Mouse (Mus musculus) limb, embryonic 13.5 days (tissue): ENCODE measurements around the gene Kif13a. TPM values are rescaled to one million over a fixed set of nuclear protein-coding genes. Genes with fewer than 3 reads are reported as not detected.

Experiments
- ATAC-seq: fragments of 200-750 bp; cut with Nextera tagmentation; 2 replicates; pipeline ENCODE4 v1.8.0; 2017; ENCODE audit warnings: low read depth, moderate number of reproducible peaks, moderate TSS enrichment; ENCODE audit not compliant: low FRiP score
- H3K27ac ChIP-seq: fragments of 300-500 bp; sonication (generic); 2 replicates; pipeline ENCODE4 v1.5.1; 2015; ENCODE audit warnings: inconsistent platforms, mild to moderate bottlenecking, moderate library complexity
- H3K27me3 ChIP-seq: fragments of 300-500 bp; sonication (generic); 2 replicates; pipeline ENCODE4 v1.6.1; 2015; ENCODE audit warnings: mild to moderate bottlenecking, inconsistent platforms
- H3K36me3 ChIP-seq: fragments of 300-500 bp; sonication (generic); 2 replicates; pipeline ENCODE4 v1.6.1; 2015; ENCODE audit warnings: inconsistent platforms, mild to moderate bottlenecking, moderate library complexity
- H3K4me1 ChIP-seq: fragments of 300-500 bp; sonication (generic); 2 replicates; pipeline ENCODE4 v1.6.1; 2015; ENCODE audit warnings: inconsistent platforms
- H3K4me2 ChIP-seq: fragments of 300-500 bp; sonication (generic); replicated peaks from 2 replicates; pipeline ENCODE4 v1.6.1; 2015; ENCODE audit warnings: inconsistent platforms, mild to moderate bottlenecking, moderate library complexity
- H3K4me3 ChIP-seq: fragments of 300-500 bp; sonication (generic); 2 replicates; pipeline ENCODE4 v1.5.1; 2015; ENCODE audit warnings: moderate library complexity, mild to moderate bottlenecking, inconsistent platforms
- H3K9ac ChIP-seq: fragments of 300-500 bp; sonication (generic); 2 replicates; pipeline ENCODE4 v1.6.1; 2015; ENCODE audit warnings: mild to moderate bottlenecking, inconsistent platforms
- H3K9me3 ChIP-seq: fragments of 300-500 bp; sonication (generic); 2 replicates; pipeline ENCODE4 v1.6.1; 2016; ENCODE audit warnings: inconsistent platforms
- WGBS: fragments of 180-500 bp; shearing (Covaris S2); methylation state at CpG from one replicate; pipeline ENCODE4 v1.1.7; 2015; 5-methylcytosine and 5-hydroxymethylcytosine counted together
- polyA plus RNA-seq: library from polyadenylated mRNA; unstranded; fragments of >200 nt; fragmentation: Nextera tagmentation; extraction: Ambion mirVana; gene quantifications from 2 replicates; pipeline ENCODE4 v1.2.1, GENCODE M21; 2015

The Kif13a gene
- polyA plus RNA-seq, result 17.4 and 20.3 TPM in 2 replicates

- WGBS, result under 1% methylated on average over 81 of the region's 96 CpGs
- H3K9ac ChIP-seq, result peak within 1 kb of the TSS; percentile 88
- no peaks in the 10 kb centered on the region for H3K9me3 ChIP-seq
- H3K4me2 ChIP-seq, result peak within 1 kb of the TSS; percentile 84
- peak within 1 kb of the TSS; percentile 97 for H3K27ac ChIP-seq
- peak within 1 kb of the TSS; percentile 73 for H3K4me3 ChIP-seq
- H3K27me3 ChIP-seq, result peaks cover 30% of the 10 kb centered on the region
- H3K36me3 ChIP-seq, result peaks cover 8% of the 10 kb centered on the region
- peaks cover 32% of the 10 kb centered on the region for H3K4me1 ChIP-seq
- ATAC-seq, result peak; percentile 77
Measured at GRCm38 (mm10) chr13:46929719-46930658, at the start of gene Kif13a. Gene Kif13a (minus strand): TSS chr13:46929867.

DNA sequence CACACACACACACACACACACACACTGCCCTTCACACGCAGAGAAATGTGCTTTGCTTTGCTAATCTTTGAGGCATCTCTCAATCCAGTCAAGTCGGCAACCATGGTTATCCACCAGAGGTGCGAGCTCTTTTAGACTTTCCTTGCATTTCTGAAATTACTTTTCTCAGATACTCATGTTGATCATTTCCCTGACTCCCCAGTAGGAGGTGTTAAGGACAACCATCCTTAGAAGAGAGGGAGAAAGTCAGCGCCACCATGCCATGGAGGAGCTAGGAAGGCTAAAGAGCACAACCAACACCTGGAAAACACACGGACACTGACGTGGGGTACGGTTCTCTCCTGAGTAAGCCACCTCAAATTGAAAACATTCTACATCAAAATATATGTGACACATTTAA lies 46.9 kb upstream of the Kif13a start:
- no peaks in the 10 kb centered on the region for H3K9me3 ChIP-seq
- H3K9ac ChIP-seq, result no peak overlapping the region
- no peaks in the 10 kb centered on the region for H3K36me3 ChIP-seq
- no peak for ATAC-seq
- no peak overlapping the region for H3K4me3 ChIP-seq
- H3K4me2 ChIP-seq, result no peak overlapping the region
- H3K27me3 ChIP-seq, result no peaks in the 10 kb centered on the region
- no peak overlapping the region for H3K27ac ChIP-seq
- WGBS, result 88% methylated on average over 7 of the region's 7 CpGs
- H3K4me1 ChIP-seq, result peaks cover 9% of the 10 kb centered on the region

DNA sequence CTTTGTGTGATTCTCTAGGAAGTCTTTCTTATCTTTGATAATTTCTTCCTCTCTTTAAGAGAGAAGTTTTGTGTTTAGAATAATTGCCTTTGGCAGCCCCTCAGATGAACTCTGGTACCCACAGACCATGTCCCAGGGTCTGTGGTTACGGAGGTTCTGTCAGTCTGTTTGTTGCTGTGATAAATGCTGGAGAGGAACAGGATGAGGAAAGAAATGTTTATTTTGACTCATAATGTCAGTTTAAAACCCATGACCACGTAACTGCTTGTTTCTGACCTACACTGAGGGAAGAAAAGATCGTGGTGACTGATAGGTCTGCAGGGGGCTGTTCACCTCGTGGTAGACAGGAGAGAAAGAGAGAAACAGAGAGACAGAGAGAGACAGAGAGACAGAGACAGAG lies 46.3 kb upstream of the Kif13a start:
- H3K27me3 ChIP-seq, result no peaks in the 10 kb centered on the region
- peaks cover 9% of the 10 kb centered on the region for H3K4me1 ChIP-seq
- H3K9me3 ChIP-seq, result no peaks in the 10 kb centered on the region
- no peak overlapping the region for H3K4me2 ChIP-seq
- H3K4me3 ChIP-seq, result no peak overlapping the region
- no peak overlapping the region for H3K27ac ChIP-seq
- H3K36me3 ChIP-seq, result no peaks in the 10 kb centered on the region
- no peak for ATAC-seq
- H3K9ac ChIP-seq, result no peak overlapping the region
- WGBS, result 58% methylated on average over 4 of the region's 4 CpGs

DNA sequence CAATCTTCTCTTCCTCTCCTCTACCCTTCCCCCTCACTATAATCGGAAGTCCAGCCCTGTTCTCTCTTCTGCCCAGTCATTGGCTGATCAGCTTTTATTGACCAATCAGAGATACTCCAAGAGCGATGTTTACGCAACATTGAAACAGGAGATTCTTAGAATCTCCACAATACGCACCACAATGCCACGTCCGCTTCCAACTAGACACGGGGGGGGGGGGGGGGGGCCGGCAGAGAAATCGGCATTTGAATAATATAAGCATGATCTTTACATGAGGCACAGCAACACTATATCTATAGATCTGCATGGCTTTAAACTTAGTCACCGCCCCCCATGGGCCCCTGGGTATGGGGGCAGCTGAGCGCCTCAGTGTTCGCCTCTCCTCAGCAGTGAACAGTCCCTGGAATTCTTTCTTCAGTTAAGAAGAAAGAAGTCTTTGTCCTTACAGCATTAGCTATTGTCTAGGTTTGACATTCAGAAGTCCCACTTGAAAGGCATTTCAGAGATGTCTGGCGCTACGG lies 45.4 kb upstream of the Kif13a start:
- WGBS, result 71% methylated on average over 14 of the region's 14 CpGs
- Histone ChIP-seq H3K4me2 (peak overlapping the region; percentile 25; the same call in 1 of the 2 replicates), H3K9ac (no peak overlapping the region), H3K9me3 (no peaks in the 10 kb centered on the region), H3K4me3 (no peak overlapping the region), H3K36me3 (no peaks in the 10 kb centered on the region), H3K27ac (no peak overlapping the region), H3K4me1 (peaks cover 7% of the 10 kb centered on the region), H3K27me3 (no peaks in the 10 kb centered on the region)
- no peak for ATAC-seq

DNA sequence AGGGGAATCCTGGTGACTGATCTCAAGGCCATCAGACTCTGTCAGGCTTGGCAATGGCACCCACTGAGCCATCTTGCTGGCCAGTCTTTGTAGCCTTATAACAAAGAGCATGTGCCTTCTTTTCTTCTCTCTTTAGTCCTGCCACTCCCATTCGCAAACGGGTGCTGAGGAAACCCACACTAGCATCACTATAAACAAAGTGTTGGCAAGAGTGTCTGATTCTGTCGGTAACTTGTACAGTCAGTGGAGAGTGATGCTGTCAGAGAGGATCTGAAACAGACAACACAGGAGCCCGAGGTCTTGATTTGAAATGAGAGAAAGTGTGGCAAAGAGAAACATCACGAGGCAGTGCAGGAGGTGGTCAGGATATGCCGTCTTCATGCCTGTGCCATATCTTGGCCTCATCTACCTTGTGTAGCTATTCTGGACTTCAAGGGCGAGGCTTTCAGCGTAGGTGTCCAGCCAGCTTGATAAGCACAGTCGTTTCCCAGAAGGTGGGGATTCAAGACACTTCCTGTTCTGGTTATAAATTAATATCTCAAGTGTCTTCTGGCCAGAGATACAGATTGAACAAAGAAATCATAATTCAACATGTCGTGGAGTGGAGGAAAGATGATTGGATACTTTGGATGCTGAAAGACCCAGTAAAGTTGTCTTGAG lies 40.7 kb upstream of the Kif13a start:
- Histone ChIP-seq H3K4me2 (no peak overlapping the region), H3K4me1 (peaks cover 10% of the 10 kb centered on the region; the same call in 1 of the 2 replicates), H3K9me3 (no peaks in the 10 kb centered on the region; the same call in 1 of the 2 replicates), H3K27ac (no peak overlapping the region), H3K9ac (no peak overlapping the region), H3K27me3 (no peaks in the 10 kb centered on the region), H3K4me3 (no peak overlapping the region), H3K36me3 (no peaks in the 10 kb centered on the region)
- ATAC-seq, result no peak
- WGBS, result 82% methylated on average over 10 of the region's 10 CpGs

GRCm38 (mm10) chr13:46968626-46969025 lies 39.0 kb upstream of the Kif13a start:
- no peak for ATAC-seq
- Histone ChIP-seq H3K4me3 (no peak overlapping the region), H3K4me1 (0 out of 2 replicates have a peak, but pooled peaks cover 7% of the 10 kb centered on the region), H3K9ac (no peak overlapping the region), H3K4me2 (no peak overlapping the region), H3K27ac (no peak overlapping the region), H3K36me3 (no peaks in the 10 kb centered on the region), H3K9me3 (no peaks in the 10 kb centered on the region; the same call in none of the 2 replicates), H3K27me3 (no peaks in the 10 kb centered on the region)
- 90% methylated on average over 2 of the region's 2 CpGs for WGBS

DNA sequence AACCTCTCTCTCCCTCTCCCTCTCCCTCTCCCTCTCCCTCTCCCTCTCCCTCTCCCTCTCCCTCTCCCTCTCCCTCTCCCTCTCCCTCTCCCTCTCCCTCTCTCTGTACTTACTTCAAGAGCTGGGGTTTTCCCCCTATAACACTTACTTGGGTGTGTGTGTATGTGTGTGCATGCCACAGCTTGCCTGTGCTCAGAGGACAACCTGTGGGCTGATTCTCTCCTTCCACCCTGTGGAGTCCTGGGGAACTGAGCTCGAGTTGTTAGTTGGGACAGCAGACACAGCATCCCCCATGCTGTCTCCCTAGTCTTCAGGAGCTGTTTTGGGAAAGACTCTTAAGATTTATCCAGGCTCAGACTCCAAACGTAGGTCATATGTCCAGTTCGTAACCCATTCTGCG lies 37.6 kb upstream of the Kif13a start:
- H3K27me3 ChIP-seq, result no peaks in the 10 kb centered on the region
- H3K4me2 ChIP-seq, result no peak overlapping the region
- H3K4me1 ChIP-seq, result 0 out of 2 replicates have a peak, but pooled peaks cover 7% of the 10 kb centered on the region
- 71% methylated on average over 4 of the region's 4 CpGs for WGBS
- no peaks in the 10 kb centered on the region for H3K36me3 ChIP-seq
- no peak overlapping the region for H3K9ac ChIP-seq
- H3K27ac ChIP-seq, result no peak overlapping the region
- no peak for ATAC-seq
- H3K4me3 ChIP-seq, result no peak overlapping the region
- no peaks in the 10 kb centered on the region; the same call in none of the 2 replicates for H3K9me3 ChIP-seq

- Histone ChIP-seq H3K27ac (no peak overlapping the region), H3K4me3 (no peak overlapping the region), H3K9me3 (no peaks in the 10 kb centered on the region; the same call in none of the 2 replicates), H3K27me3 (no peaks in the 10 kb centered on the region), H3K36me3 (no peaks in the 10 kb centered on the region), H3K9ac (no peak overlapping the region), H3K4me2 (no peak overlapping the region), H3K4me1 (peaks cover 14% of the 10 kb centered on the region)
- WGBS, result 51% methylated on average over 7 of the region's 7 CpGs
- no peak for ATAC-seq
Measured at GRCm38 (mm10) chr13:46960878-46961474, 31.3 kb upstream of the Kif13a start.

- Histone ChIP-seq H3K4me2 (no peak overlapping the region), H3K4me3 (no peak overlapping the region), H3K9me3 (no peaks in the 10 kb centered on the region), H3K36me3 (no peaks in the 10 kb centered on the region), H3K27me3 (no peaks in the 10 kb centered on the region), H3K9ac (no peak overlapping the region), H3K4me1 (peaks cover 14% of the 10 kb centered on the region), H3K27ac (no peak overlapping the region)
- no peak for ATAC-seq
- WGBS, result 85% methylated on average over 5 of the region's 5 CpGs
Measured at GRCm38 (mm10) chr13:46959139-46959538, 29.5 kb upstream of the Kif13a start.

- H3K4me3 ChIP-seq, result no peak overlapping the region
- H3K27me3 ChIP-seq, result no peaks in the 10 kb centered on the region
- H3K36me3 ChIP-seq, result no peaks in the 10 kb centered on the region
- no peak overlapping the region for H3K9ac ChIP-seq
- 41% methylated on average over 15 of the region's 15 CpGs for WGBS
- H3K4me2 ChIP-seq, result peak overlapping the region; percentile 37
- ATAC-seq, result 0 out of 2 replicates have a peak, but pooled peaks have one; percentile 36
- H3K9me3 ChIP-seq, result peaks cover 6% of the 10 kb centered on the region
- H3K27ac ChIP-seq, result no peak overlapping the region; the same call in 1 of the 2 replicates
- peaks cover 14% of the 10 kb centered on the region for H3K4me1 ChIP-seq
Measured at GRCm38 (mm10) chr13:46951212-46951611, 21.5 kb upstream of the Kif13a start.

DNA sequence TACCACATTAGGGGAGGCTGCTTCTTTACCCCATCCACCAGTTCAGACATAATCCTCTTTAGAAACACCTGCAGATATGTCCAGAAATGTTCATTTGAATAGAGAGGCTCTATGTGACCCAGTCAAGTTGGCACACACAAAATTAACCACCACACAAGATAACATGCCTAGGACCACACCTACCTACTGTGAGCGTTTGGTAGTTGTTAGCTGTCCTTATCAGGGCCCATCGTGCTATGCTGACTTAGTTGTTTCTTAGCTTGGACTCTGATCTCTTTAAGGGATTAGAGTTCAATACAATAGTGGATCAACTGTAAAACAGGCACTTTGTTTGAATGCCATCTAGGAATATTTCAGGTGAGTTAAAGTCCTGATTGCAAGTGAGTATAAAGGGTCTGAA lies 20.1 kb upstream of the Kif13a start:
- Histone ChIP-seq H3K4me2 (no peak overlapping the region), H3K9me3 (peaks cover 6% of the 10 kb centered on the region), H3K9ac (no peak overlapping the region), H3K36me3 (no peaks in the 10 kb centered on the region), H3K4me1 (peaks cover 22% of the 10 kb centered on the region), H3K27ac (no peak overlapping the region), H3K4me3 (no peak overlapping the region), H3K27me3 (no peaks in the 10 kb centered on the region)
- no peak for ATAC-seq
- WGBS, result 91% methylated on average over 2 of the region's 2 CpGs
